In the genomic region with DNA sequence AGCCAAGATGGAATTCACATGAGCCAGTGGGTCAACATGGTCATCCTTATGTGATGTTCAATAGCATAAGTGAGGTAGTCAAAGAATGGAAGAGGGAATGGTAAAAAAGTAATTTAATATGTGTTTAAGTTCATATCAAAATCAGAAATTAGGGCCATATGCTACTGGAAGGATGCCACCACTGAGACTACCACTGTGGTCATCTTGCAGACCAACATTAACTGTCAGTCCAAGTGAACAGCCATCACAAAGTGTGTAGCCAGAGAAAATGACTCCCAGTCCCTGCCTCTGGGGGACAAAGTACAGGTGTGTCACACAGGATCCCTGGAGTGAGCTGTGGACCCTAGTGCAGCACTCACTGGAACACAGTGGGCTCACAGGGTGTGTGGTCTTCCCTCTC, we compare ENCODE assay signal across 18 mouse cellular contexts. TPM values are rescaled to one million over a fixed set of nuclear protein-coding genes. Genes with fewer than 3 reads are reported as not detected.
"Had no signal": no experiment of that assay in that cellular context is flagged by ENCODE, and none has a peak within 500 bp of the region (broad histone marks: within the 10 kb centered on the region; RNA-seq: fewer than 3 reads in every experiment).

No protein-coding gene starts in this region.

RNA-seq across cellular contexts. Expression of a gene that starts 23.7 kb away (rescaled TPM):
- polyA plus RNA-seq: embryonic facial prominence, embryonic 11.5 days; embryonic facial prominence, embryonic 12.5 days; embryonic facial prominence, embryonic 13.5 days; embryonic facial prominence, embryonic 14.5 days; erythroblast, embryonic 14.5 days; forebrain, embryonic 10.5 days; forebrain, embryonic 11.5 days; forebrain, embryonic 12.5 days; forebrain, embryonic 13.5 days; forebrain, embryonic 14.5 days; forebrain, embryonic 15.5 days; forebrain, postnatal 0 days; heart, adult 2 months had no signal

RNA-seq across cellular contexts. Expression of a gene that starts 39.1 kb away (rescaled TPM):
- polyA plus RNA-seq: cortical plate, adult 2 months; embryonic facial prominence, embryonic 11.5 days; embryonic facial prominence, embryonic 12.5 days; embryonic facial prominence, embryonic 13.5 days; embryonic facial prominence, embryonic 14.5 days; embryonic facial prominence, embryonic 15.5 days; erythroblast, embryonic 14.5 days; forebrain, embryonic 10.5 days; forebrain, embryonic 11.5 days; forebrain, embryonic 12.5 days; forebrain, embryonic 13.5 days; forebrain, embryonic 14.5 days; forebrain, embryonic 15.5 days; forebrain, embryonic 16.5 days; forebrain, postnatal 0 days; frontal cortex, adult 2 months; gonadal fat pad, adult 2 months; heart, adult 2 months had no signal

RNA-seq across cellular contexts. Expression of a gene that starts 39.6 kb away (rescaled TPM):
- polyA plus RNA-seq: cortical plate, adult 2 months; embryonic facial prominence, embryonic 11.5 days; embryonic facial prominence, embryonic 12.5 days; embryonic facial prominence, embryonic 13.5 days; embryonic facial prominence, embryonic 14.5 days; embryonic facial prominence, embryonic 15.5 days; erythroblast, embryonic 14.5 days; forebrain, embryonic 10.5 days; forebrain, embryonic 11.5 days; forebrain, embryonic 12.5 days; forebrain, embryonic 13.5 days; forebrain, embryonic 14.5 days; forebrain, embryonic 15.5 days; forebrain, embryonic 16.5 days; forebrain, postnatal 0 days had no signal

RNA-seq across cellular contexts. Expression of a gene that starts 47.3 kb away (rescaled TPM):
- polyA plus RNA-seq: cortical plate, adult 2 months; embryonic facial prominence, embryonic 11.5 days; embryonic facial prominence, embryonic 12.5 days; embryonic facial prominence, embryonic 13.5 days; embryonic facial prominence, embryonic 14.5 days; embryonic facial prominence, embryonic 15.5 days; forebrain, embryonic 10.5 days; forebrain, embryonic 11.5 days; forebrain, embryonic 12.5 days; forebrain, embryonic 13.5 days; forebrain, embryonic 14.5 days; forebrain, embryonic 15.5 days; forebrain, embryonic 16.5 days; forebrain, postnatal 0 days; frontal cortex, adult 2 months; gonadal fat pad, adult 2 months; heart, adult 2 months had no signal
